Mouse (Mus musculus): ENCODE measurements around the gene Abcg3.
"Not testable (repeated sequence)": the region's sequence is repeated elsewhere in the genome, so short reads cannot be mapped to it uniquely, and the experiment has no call there.

Gene Abcg3

GRCm38 (mm10) chr5:104982535-104982934 lies at the start of gene Abcg3:
Gene Abcg3 (minus strand): TSS chr5:104982718.
- DNase-seq (ENCODE audit: low read depth, low spot score): no peak

GRCm38 (mm10) chr5:105012551-105012950 lies 30.0 kb upstream of the Abcg3 start:
- no peak for DNase-seq (ENCODE audit: low read depth, low spot score)

- no peak for DNase-seq (ENCODE audit: low read depth, low spot score)
These were observed 29.1 kb upstream of the Abcg3 start for GRCm38 (mm10) chr5:105011570-105011969.

- no peak for DNase-seq (ENCODE audit: low read depth, low spot score)
These were observed 27.9 kb upstream of the Abcg3 start for GRCm38 (mm10) chr5:105010376-105010775.

- DNase-seq (ENCODE audit: low read depth, low spot score): no peak
These were observed 6.9 kb upstream of the Abcg3 start for GRCm38 (mm10) chr5:104989411-104989810.

- no peak for DNase-seq (ENCODE audit: low read depth, low spot score)
These were observed 5.5 kb upstream of the Abcg3 start for GRCm38 (mm10) chr5:104988000-104988399.

- no peak for DNase-seq (ENCODE audit: low read depth, low spot score)
These were observed 4.2 kb upstream of the Abcg3 start for GRCm38 (mm10) chr5:104986706-104987105.

- no peak for DNase-seq (ENCODE audit: low read depth, low spot score)
These were observed 3.4 kb downstream of the Abcg3 start for GRCm38 (mm10) chr5:104979040-104979513.

GRCm38 (mm10) chr5:104958141-104958793 lies 24.3 kb downstream of the Abcg3 start:
- no peak for DNase-seq (ENCODE audit: low read depth, low spot score)

GRCm38 (mm10) chr5:104955208-104955607 lies 27.3 kb downstream of the Abcg3 start:
- no peak for DNase-seq (ENCODE audit: low read depth, low spot score)

GRCm38 (mm10) chr5:104946951-104947350 lies 35.6 kb downstream of the Abcg3 start:
- no peak for DNase-seq (ENCODE audit: low read depth, low spot score)

- DNase-seq (ENCODE audit: low read depth, low spot score): no peak
These were observed 48.4 kb downstream of the Abcg3 start for GRCm38 (mm10) chr5:104934148-104934547.

GRCm38 (mm10) chr5:104906556-104906955 lies 76.0 kb downstream of the Abcg3 start:
- not testable (repeated sequence) for DNase-seq (ENCODE audit: low read depth, low spot score)
